Mouse (Mus musculus) forebrain, embryonic 12.5 days (tissue): ENCODE results near the gene Igfbp1. TPM values are rescaled to one million over a fixed set of nuclear protein-coding genes. Genes with fewer than 3 reads are reported as not detected.

Experiments used
- ATAC-seq: fragments of 200-750 bp; cut with Nextera tagmentation; 2 replicates; pipeline ENCODE4 v1.8.0; 2017; ENCODE audit warnings: moderate TSS enrichment; ENCODE audit not compliant: low FRiP score
- H3K27ac ChIP-seq: fragments of 300-500 bp; sonication (generic); 2 replicates; pipeline ENCODE4 v1.5.1; 2016; ENCODE audit warnings: mild to moderate bottlenecking
- H3K27me3 ChIP-seq: fragments of 300-500 bp; sonication (generic); 2 replicates; pipeline ENCODE4 v1.6.1; 2016; ENCODE audit warnings: mild to moderate bottlenecking
- H3K36me3 ChIP-seq: fragments of 300-500 bp; sonication (generic); replicated peaks from 2 replicates; pipeline ENCODE4 v1.6.1; 2016; ENCODE audit warnings: mild to moderate bottlenecking
- H3K4me1 ChIP-seq: fragments of 300-500 bp; sonication (generic); 2 replicates; pipeline ENCODE4 v1.6.1; 2016
- H3K4me2 ChIP-seq: fragments of 300-500 bp; sonication (generic); 2 replicates; pipeline ENCODE4 v1.6.1; 2016; ENCODE audit warnings: mild to moderate bottlenecking, moderate library complexity
- H3K4me3 ChIP-seq: fragments of 300-500 bp; sonication (generic); replicated peaks from 2 replicates; pipeline ENCODE4 v1.5.1; 2016; ENCODE audit warnings: mild to moderate bottlenecking
- H3K9ac ChIP-seq: fragments of 300-500 bp; sonication (generic); 2 replicates; pipeline ENCODE4 v1.6.1; 2016; ENCODE audit warnings: mild to moderate bottlenecking
- H3K9me3 ChIP-seq: fragments of 300-500 bp; sonication (generic); 2 replicates; pipeline ENCODE4 v1.6.1; 2016
- WGBS: fragments of 180-500 bp; shearing (Covaris S2); methylation state at CpG from one replicate; pipeline ENCODE4 v1.1.7; 2016; 5-methylcytosine and 5-hydroxymethylcytosine counted together
- polyA plus RNA-seq: library from polyadenylated mRNA; unstranded; fragments of >200 nt; fragmentation: Nextera tagmentation; extraction: Ambion mirVana; gene quantifications from 2 replicates; pipeline ENCODE4 v1.2.1, GENCODE M21; 2016

Igfbp1 gene
- polyA plus RNA-seq, 1 experiment from 2014 or later, result not detected

DNA sequence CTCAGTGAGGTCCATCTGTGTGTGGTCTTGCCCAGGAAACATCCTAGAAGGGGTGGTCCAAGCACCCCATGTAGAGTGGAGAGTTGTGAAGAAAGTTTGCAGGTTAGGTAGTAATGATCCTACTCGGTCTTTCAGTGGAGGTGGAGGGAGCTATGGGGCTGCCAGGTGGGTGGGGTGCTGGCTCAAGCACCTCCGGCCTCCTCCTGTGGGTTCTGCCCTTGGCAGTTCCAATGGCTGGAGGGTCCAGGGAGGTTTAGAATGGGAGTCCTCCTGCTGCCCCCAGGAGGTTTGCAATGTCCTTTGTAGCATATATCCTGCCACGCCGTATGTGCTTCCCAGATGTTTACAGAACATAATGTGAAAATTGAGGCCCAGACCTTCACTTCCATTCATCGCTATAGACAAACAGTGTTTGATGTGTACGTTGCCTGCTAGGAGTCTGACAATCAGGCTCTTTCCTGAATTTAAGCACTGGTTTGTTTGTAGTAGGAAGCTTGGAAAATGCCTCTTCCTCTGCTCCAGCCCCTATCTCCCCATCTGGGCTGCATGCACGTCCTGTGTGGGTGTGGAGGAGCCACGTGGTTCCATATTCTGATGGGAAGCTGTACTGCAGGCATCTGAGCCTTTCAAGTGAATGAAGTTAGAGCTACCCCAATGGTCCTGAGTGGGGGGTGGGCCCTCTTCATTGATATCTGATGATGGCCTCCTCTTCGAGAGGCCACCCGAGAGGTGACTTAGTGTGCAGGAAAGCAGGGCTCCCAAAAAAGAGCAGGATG, 1.1 kb downstream of the Igfbp1 start:
- no peaks in the 10 kb centered on the region for H3K36me3 ChIP-seq
- no peak overlapping the region for H3K9ac ChIP-seq
- H3K9me3 ChIP-seq, result no peaks in the 10 kb centered on the region
- no peak overlapping the region for H3K4me3 ChIP-seq
- H3K27ac ChIP-seq, result no peak overlapping the region
- no peaks in the 10 kb centered on the region for H3K27me3 ChIP-seq
- no peak overlapping the region for H3K4me2 ChIP-seq
- peaks cover 12% of the 10 kb centered on the region for H3K4me1 ChIP-seq
- no peak for ATAC-seq
- WGBS, result 84% methylated on average over 10 of the region's 10 CpGs

GRCm38 (mm10) chr11:7199736-7200392, 2.3 kb downstream of the Igfbp1 start:
- Histone ChIP-seq H3K9me3 (no peaks in the 10 kb centered on the region), H3K9ac (no peak overlapping the region), H3K36me3 (no peaks in the 10 kb centered on the region), H3K4me2 (no peak overlapping the region), H3K27me3 (no peaks in the 10 kb centered on the region), H3K4me3 (no peak overlapping the region), H3K27ac (no peak overlapping the region), H3K4me1 (peaks cover 12% of the 10 kb centered on the region)
- WGBS, result 57% methylated on average over 14 of the region's 14 CpGs
- ATAC-seq, result no peak; the same call in 1 of the 2 replicates

DNA sequence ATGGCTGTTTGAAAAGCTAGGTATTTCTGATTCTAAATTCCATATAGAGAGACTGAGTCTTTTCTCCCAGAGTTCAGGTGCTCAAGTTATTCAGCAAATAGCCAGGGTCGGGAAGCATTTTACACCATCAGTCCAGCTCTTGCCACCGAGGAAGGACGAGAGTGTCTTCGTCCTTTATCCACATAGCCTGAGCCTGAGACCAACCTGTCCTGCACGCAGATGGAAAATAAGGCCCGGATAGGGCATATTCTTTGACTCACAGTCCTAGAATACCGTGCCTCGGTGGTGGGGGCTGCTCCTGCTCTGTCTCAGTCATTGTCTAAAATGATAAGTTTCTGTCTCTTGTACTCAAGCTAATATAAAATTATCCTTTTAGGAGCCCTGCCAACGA, 2.8 kb downstream of the Igfbp1 start:
- Histone ChIP-seq H3K4me3 (no peak overlapping the region), H3K4me1 (peaks cover 12% of the 10 kb centered on the region), H3K9me3 (no peaks in the 10 kb centered on the region), H3K9ac (no peak overlapping the region), H3K27ac (no peak overlapping the region), H3K27me3 (no peaks in the 10 kb centered on the region), H3K36me3 (no peaks in the 10 kb centered on the region), H3K4me2 (no peak overlapping the region)
- no peak for ATAC-seq
- WGBS, result 78% methylated on average over 9 of the region's 9 CpGs

DNA sequence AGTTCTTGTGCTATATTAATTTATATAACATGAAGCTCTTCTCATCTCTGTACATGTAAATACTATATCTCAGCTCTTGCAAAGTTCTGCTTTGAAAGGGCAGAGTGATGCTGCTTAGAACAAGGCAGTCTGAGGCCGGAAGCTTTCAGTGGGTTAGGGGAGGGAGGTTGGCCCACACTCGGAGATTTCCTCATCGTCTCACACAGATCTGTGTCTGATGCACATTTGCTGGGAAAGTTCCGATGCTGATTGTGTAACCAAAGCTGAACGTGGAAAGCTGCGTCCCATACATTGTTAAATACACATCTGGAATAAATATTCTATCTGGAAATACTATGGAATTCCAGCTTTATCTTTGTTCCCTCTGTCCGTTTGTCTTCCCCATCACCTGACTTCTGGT, 4.6 kb downstream of the Igfbp1 start:
- Histone ChIP-seq H3K9ac (no peak overlapping the region), H3K27me3 (no peaks in the 10 kb centered on the region), H3K4me2 (no peak overlapping the region), H3K4me1 (peaks cover 9% of the 10 kb centered on the region), H3K36me3 (no peaks in the 10 kb centered on the region), H3K4me3 (no peak overlapping the region), H3K9me3 (no peaks in the 10 kb centered on the region), H3K27ac (no peak overlapping the region)
- 86% methylated on average over 7 of the region's 7 CpGs for WGBS
- ATAC-seq, result no peak

DNA sequence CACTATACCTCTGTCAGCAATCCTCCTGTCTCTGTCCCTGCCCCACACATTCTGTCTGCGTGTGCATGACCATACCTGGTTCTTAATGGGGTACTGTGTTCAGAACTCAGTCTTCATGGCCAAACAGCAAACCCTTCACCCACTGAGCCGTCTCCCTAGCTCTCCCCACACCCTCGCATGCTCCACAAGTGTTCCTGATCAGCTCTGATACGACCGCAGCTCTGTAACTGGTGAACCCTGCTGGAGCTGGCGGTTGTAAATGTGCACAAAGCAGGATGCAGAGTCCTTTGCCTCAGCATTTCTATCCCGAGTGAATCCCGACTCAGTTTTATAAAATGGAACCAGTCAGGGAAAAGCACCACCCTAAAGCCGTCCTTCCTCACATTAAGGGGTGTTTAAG, 6.3 kb downstream of the Igfbp1 start:
- no peak overlapping the region for H3K4me2 ChIP-seq
- no peaks in the 10 kb centered on the region for H3K36me3 ChIP-seq
- no peak overlapping the region for H3K4me3 ChIP-seq
- ATAC-seq, result no peak
- no peaks in the 10 kb centered on the region for H3K9me3 ChIP-seq
- no peaks in the 10 kb centered on the region for H3K4me1 ChIP-seq
- H3K9ac ChIP-seq, result no peak overlapping the region
- H3K27ac ChIP-seq, result no peak overlapping the region
- 88% methylated on average over 9 of the region's 9 CpGs for WGBS
- no peaks in the 10 kb centered on the region for H3K27me3 ChIP-seq

DNA sequence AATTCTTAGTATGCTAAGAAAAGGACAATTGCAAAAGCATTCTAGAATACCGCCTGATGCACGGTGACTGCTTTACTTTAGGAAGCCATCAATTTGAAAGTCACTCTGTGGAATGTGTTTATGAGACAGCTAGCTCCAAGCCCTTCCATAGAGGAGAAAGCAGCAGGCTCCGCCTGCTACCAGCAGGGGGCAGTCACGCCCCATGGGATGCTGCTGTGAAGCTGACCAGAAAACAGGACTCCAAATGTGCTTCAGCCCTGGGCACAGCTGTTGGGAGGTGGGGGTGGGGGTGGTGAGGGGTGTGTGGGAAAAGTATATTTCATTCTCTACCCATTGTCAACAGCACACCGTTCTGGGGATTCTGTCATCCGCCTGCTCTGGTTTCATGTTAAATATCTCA, 12.8 kb downstream of the Igfbp1 start:
- Histone ChIP-seq H3K4me3 (no peak overlapping the region), H3K9ac (no peak overlapping the region), H3K27me3 (peaks cover 43% of the 10 kb centered on the region), H3K36me3 (no peaks in the 10 kb centered on the region), H3K4me1 (peaks cover 28% of the 10 kb centered on the region), H3K27ac (no peak overlapping the region), H3K4me2 (no peak overlapping the region), H3K9me3 (no peaks in the 10 kb centered on the region)
- no peak for ATAC-seq
- WGBS, result 26% methylated on average over 6 of the region's 6 CpGs

- ATAC-seq, result no peak
- Histone ChIP-seq H3K27me3 (peaks cover 43% of the 10 kb centered on the region), H3K4me1 (peaks cover 28% of the 10 kb centered on the region), H3K27ac (no peak overlapping the region), H3K36me3 (no peaks in the 10 kb centered on the region), H3K9me3 (no peaks in the 10 kb centered on the region), H3K4me2 (no peak overlapping the region), H3K9ac (no peak overlapping the region), H3K4me3 (no peak overlapping the region)
- WGBS, result 36% methylated on average over 9 of the region's 9 CpGs
These were observed 13.6 kb downstream of the Igfbp1 start for GRCm38 (mm10) chr11:7211211-7211610.

- no peak overlapping the region for H3K27ac ChIP-seq
- peaks cover 28% of the 10 kb centered on the region for H3K4me1 ChIP-seq
- no peak overlapping the region for H3K9ac ChIP-seq
- peak overlapping the region; percentile 68; the same call in 1 of the 2 replicates for H3K4me3 ChIP-seq
- H3K9me3 ChIP-seq, result no peaks in the 10 kb centered on the region
- H3K27me3 ChIP-seq, result peaks cover 43% of the 10 kb centered on the region
- H3K4me2 ChIP-seq, result peak overlapping the region; percentile 90
- WGBS, result 25% methylated on average over 17 of the region's 17 CpGs
- ATAC-seq, result no peak
- no peaks in the 10 kb centered on the region for H3K36me3 ChIP-seq
These were observed 14.7 kb downstream of the Igfbp1 start for GRCm38 (mm10) chr11:7212126-7212798.

- H3K9ac ChIP-seq, result peak overlapping the region; percentile 66; the same call in 1 of the 2 replicates
- WGBS, result under 1% methylated on average over 19 of the region's 19 CpGs
- no peak overlapping the region for H3K27ac ChIP-seq
- peak overlapping the region; percentile 68 for H3K4me3 ChIP-seq
- peaks cover 43% of the 10 kb centered on the region for H3K27me3 ChIP-seq
- H3K36me3 ChIP-seq, result no peaks in the 10 kb centered on the region
- no peak for ATAC-seq
- peaks cover 28% of the 10 kb centered on the region for H3K4me1 ChIP-seq
- no peaks in the 10 kb centered on the region for H3K9me3 ChIP-seq
- H3K4me2 ChIP-seq, result peak overlapping the region; percentile 90
These were observed 15.5 kb downstream of the Igfbp1 start for GRCm38 (mm10) chr11:7213161-7213500.

DNA sequence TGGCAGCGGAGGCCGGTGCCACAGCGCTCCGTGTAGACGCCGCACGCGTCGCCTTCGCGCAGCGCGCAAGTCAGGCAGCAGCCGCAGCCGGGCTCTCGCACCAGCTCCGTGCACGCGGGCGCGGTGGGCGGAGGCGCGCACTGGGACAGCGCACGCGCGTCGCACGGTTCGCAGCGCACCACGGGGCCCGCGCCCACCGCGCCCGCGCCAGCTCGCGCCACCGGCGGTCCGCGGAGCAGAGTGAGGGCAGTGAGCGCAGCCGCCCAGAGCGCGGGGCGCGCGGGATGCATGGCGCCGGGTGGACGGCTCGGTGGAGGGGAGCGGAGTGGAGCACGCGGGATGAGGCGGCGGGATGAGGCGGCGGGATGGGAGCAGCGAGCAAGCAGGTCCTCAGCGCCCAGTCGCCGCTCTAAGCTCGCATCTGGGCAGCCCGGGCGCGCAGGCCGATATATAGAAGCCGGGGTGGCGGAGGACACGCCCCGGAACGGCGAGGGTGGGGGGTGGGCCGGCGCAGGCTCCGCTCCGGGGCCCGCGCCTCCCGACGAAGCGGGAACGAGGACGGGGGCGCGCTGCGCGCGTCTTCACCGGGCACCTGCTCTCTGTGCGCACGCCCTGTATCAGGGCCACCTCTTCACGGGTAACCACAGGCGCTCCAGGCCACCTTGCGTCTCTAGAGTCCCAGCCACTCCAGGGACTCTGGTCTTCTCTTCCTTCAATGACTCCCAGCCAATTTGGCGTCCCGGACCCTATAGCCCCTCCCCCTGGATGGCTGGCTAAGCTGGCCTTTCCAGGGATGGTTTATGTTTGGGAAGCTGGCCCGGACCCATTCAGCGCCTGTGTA, 16.1 kb downstream of the Igfbp1 start, which contains the start of gene Igfbp3:
TSS of gene Igfbp3 (minus strand) at position 423 of the 841 bp plus-strand sequence.
- H3K36me3 ChIP-seq, result no peaks in the 10 kb centered on the region
- 0 out of 2 replicates have a peak within 1 kb of the TSS, but pooled peaks have one; percentile 56 for H3K27ac ChIP-seq
- WGBS, result under 1% methylated on average over 97 of the region's 104 CpGs
- H3K9me3 ChIP-seq, result no peaks in the 10 kb centered on the region
- H3K9ac ChIP-seq, result peak within 1 kb of the TSS; percentile 66
- peak within 1 kb of the TSS; percentile 68 for H3K4me3 ChIP-seq
- peaks cover 43% of the 10 kb centered on the region for H3K27me3 ChIP-seq
- H3K4me1 ChIP-seq, result peaks cover 28% of the 10 kb centered on the region
- H3K4me2 ChIP-seq, result peak within 1 kb of the TSS; percentile 90
- peak; percentile 87 for ATAC-seq

GRCm38 (mm10) chr11:7214342-7214660, 16.7 kb downstream of the Igfbp1 start:
- no peak for ATAC-seq
- H3K27ac ChIP-seq, result no peak overlapping the region
- H3K4me3 ChIP-seq, result peak overlapping the region; percentile 68
- H3K4me1 ChIP-seq, result peaks cover 28% of the 10 kb centered on the region
- peak overlapping the region; percentile 90 for H3K4me2 ChIP-seq
- H3K27me3 ChIP-seq, result peaks cover 43% of the 10 kb centered on the region
- peak overlapping the region; percentile 66; the same call in 1 of the 2 replicates for H3K9ac ChIP-seq
- H3K9me3 ChIP-seq, result no peaks in the 10 kb centered on the region
- H3K36me3 ChIP-seq, result no peaks in the 10 kb centered on the region
- under 1% methylated on average over 12 of the region's 12 CpGs for WGBS

GRCm38 (mm10) chr11:7214761-7215160, 17.2 kb downstream of the Igfbp1 start:
- ATAC-seq, result no peak
- 9% methylated on average over 14 of the region's 14 CpGs for WGBS
- peaks cover 43% of the 10 kb centered on the region for H3K27me3 ChIP-seq

More at GRCm38 (mm10) chr11:7214761-7215160, 17.2 kb downstream of the Igfbp1 start:
- Histone ChIP-seq H3K4me2 (peak overlapping the region; percentile 90), H3K4me1 (peaks cover 28% of the 10 kb centered on the region), H3K9ac (no peak overlapping the region), H3K4me3 (peak overlapping the region; percentile 68), H3K9me3 (no peaks in the 10 kb centered on the region), H3K27ac (no peak overlapping the region), H3K36me3 (no peaks in the 10 kb centered on the region)
